Mouse (Mus musculus): ENCODE results near the gene Asap3.
A peak's percentile ranks its signal among the peaks of the same experiment; 100 is the strongest.

Asap3 gene

GRCm38 (mm10) chr4:136181367-136181766, 24.8 kb upstream of the Asap3 start:
- no peak for DNase-seq

- DNase-seq, result no peak
Measured at GRCm38 (mm10) chr4:136185375-136185774, 20.8 kb upstream of the Asap3 start.

- no peak for DNase-seq
Measured at GRCm38 (mm10) chr4:136186315-136186714, 19.9 kb upstream of the Asap3 start.

GRCm38 (mm10) chr4:136186739-136187472, 19.3 kb upstream of the Asap3 start:
- DNase-seq, result no peak

- DNase-seq, result no peak
Measured at GRCm38 (mm10) chr4:136188973-136189737, 17.0 kb upstream of the Asap3 start.

GRCm38 (mm10) chr4:136189912-136190311, 16.3 kb upstream of the Asap3 start:
- DNase-seq, result peak; percentile 72

- DNase-seq, result no peak
Measured at GRCm38 (mm10) chr4:136193571-136193970, 12.6 kb upstream of the Asap3 start.

- no peak for DNase-seq
Measured at GRCm38 (mm10) chr4:136195029-136195428, 11.1 kb upstream of the Asap3 start.

GRCm38 (mm10) chr4:136195629-136196028, 10.5 kb upstream of the Asap3 start:
- DNase-seq, result no peak

- no peak for DNase-seq
Measured at GRCm38 (mm10) chr4:136196201-136196600, 10.0 kb upstream of the Asap3 start.

GRCm38 (mm10) chr4:136198846-136199245, 7.3 kb upstream of the Asap3 start:
- DNase-seq, result no peak

GRCm38 (mm10) chr4:136199562-136200292, 6.4 kb upstream of the Asap3 start:
- DNase-seq, result peak; percentile 63

GRCm38 (mm10) chr4:136202509-136202908, 3.7 kb upstream of the Asap3 start:
- DNase-seq, result peak; percentile 86

- DNase-seq, result no peak
Measured at GRCm38 (mm10) chr4:136204775-136205174, 1.4 kb upstream of the Asap3 start.

- no peak for DNase-seq
Measured at GRCm38 (mm10) chr4:136206943-136207342, 778 bp downstream of the Asap3 start.

GRCm38 (mm10) chr4:136210931-136211330, 4.8 kb downstream of the Asap3 start:
- DNase-seq, result no peak

- no peak for DNase-seq
Measured at GRCm38 (mm10) chr4:136213629-136214028, 7.5 kb downstream of the Asap3 start.

- DNase-seq, result no peak
Measured at GRCm38 (mm10) chr4:136214828-136215227, 8.7 kb downstream of the Asap3 start.

- no peak for DNase-seq
Measured at GRCm38 (mm10) chr4:136215576-136215975, 9.4 kb downstream of the Asap3 start.

GRCm38 (mm10) chr4:136217063-136217462, 10.9 kb downstream of the Asap3 start:
- DNase-seq, result no peak

GRCm38 (mm10) chr4:136218595-136219214, 12.5 kb downstream of the Asap3 start:
- no peak for DNase-seq

- no peak for DNase-seq
Measured at GRCm38 (mm10) chr4:136220133-136220775, 14.1 kb downstream of the Asap3 start.
